Comparison of ENCODE assay signal across 17 mouse cellular contexts in genomic region chr12:7215686-7216085, GRCm38 (mm10).
DNase-seq lines count a peak whose midpoint lies in the region; ATAC-seq lines count a peak whose summit lies in the region.
"Had no signal": no experiment of that assay in that cellular context is flagged by ENCODE, and none has a peak within 500 bp of the region (broad histone marks: within the 10 kb centered on the region; RNA-seq: fewer than 3 reads in every experiment).

No protein-coding gene starts in this region.

- H3K4me1 ChIP-seq in forebrain, embryonic 16.5 days (replicated peaks; ENCODE audit: control insufficient read depth, insufficient read depth, low read length): peaks cover 19% of the 10 kb centered on the region
- H3K4me1 ChIP-seq: hindbrain, embryonic 12.5 days; kidney, embryonic 15.5 days; limb, embryonic 12.5 days; neural tube, embryonic 12.5 days had no signal

- H3K4me2 ChIP-seq in forebrain, embryonic 16.5 days (ENCODE audit: low read length): no peak overlapping the region
- H3K4me2 ChIP-seq: hindbrain, embryonic 12.5 days; kidney, embryonic 15.5 days; limb, embryonic 12.5 days; neural tube, embryonic 12.5 days had no signal

- ATAC-seq in forebrain, embryonic 16.5 days: peak; percentile 80
- ATAC-seq in megakaryocyte progenitor cell, adult 5-6 weeks (replicated peaks; ENCODE audit: poor library complexity): no peak
- ATAC-seq: CD4-positive, CD25-positive, alpha-beta regulatory T cell, adult 4 months had no signal

- H3K4me3 ChIP-seq in forebrain, embryonic 16.5 days (replicated peaks; ENCODE audit: low read length): no peak overlapping the region
- H3K4me3 ChIP-seq: heart, adult 2 months; hindbrain, embryonic 12.5 days; kidney, embryonic 15.5 days; limb, embryonic 12.5 days; neural tube, embryonic 12.5 days had no signal

- no peaks in the 10 kb centered on the region for H3K36me3 ChIP-seq in forebrain, embryonic 16.5 days (ENCODE audit: control insufficient read depth, insufficient read depth)
- H3K36me3 ChIP-seq: hindbrain, embryonic 12.5 days; kidney, embryonic 15.5 days; limb, embryonic 12.5 days; neural tube, embryonic 12.5 days had no signal

- peak; percentile 31 to 49 for DNase-seq in frontal cortex, postnatal 36 days (ENCODE audit: low spot score in 2 of 2)
- no peak for DNase-seq in frontal cortex, postnatal 14 days (ENCODE audit: low spot score in 2 of 2)
- peak; percentile 25 to 42 for DNase-seq in cerebellum, postnatal 10 days
- DNase-seq in right cerebral cortex, postnatal 25 days: peak; percentile 24
- DNase-seq in embryo, embryonic 9.5 days (ENCODE audit: extremely low spot score): no peak
- DNase-seq: adrenal gland, postnatal 14 days; gastrocnemius, postnatal 10 days; heart, adult 2 months; lung, postnatal 10 days had no signal

- no peaks in the 10 kb centered on the region for H3K9me3 ChIP-seq in forebrain, embryonic 16.5 days (ENCODE audit: control insufficient read depth, low read length)
- H3K9me3 ChIP-seq: hindbrain, embryonic 12.5 days; kidney, embryonic 15.5 days; limb, embryonic 12.5 days; neural tube, embryonic 12.5 days had no signal

- H3K9ac ChIP-seq in forebrain, embryonic 16.5 days (replicated peaks; ENCODE audit: low read depth, low read length): no peak overlapping the region
- H3K9ac ChIP-seq: hindbrain, embryonic 12.5 days; kidney, embryonic 15.5 days; limb, embryonic 12.5 days; liver, embryonic 14.5 days; neural tube, embryonic 12.5 days had no signal

- H3K27ac ChIP-seq in forebrain, embryonic 16.5 days (ENCODE audit: low read length): peak overlapping the region; percentile 67
- H3K27ac ChIP-seq: heart, adult 2 months; hindbrain, embryonic 12.5 days; kidney, embryonic 15.5 days; limb, embryonic 12.5 days; liver, embryonic 14.5 days; neural tube, embryonic 12.5 days had no signal

- no peaks in the 10 kb centered on the region for H3K27me3 ChIP-seq in forebrain, embryonic 16.5 days (replicated peaks; ENCODE audit: control insufficient read depth, insufficient read depth, low read length)
- H3K27me3 ChIP-seq: hindbrain, embryonic 12.5 days; kidney, embryonic 15.5 days; limb, embryonic 12.5 days; neural tube, embryonic 12.5 days had no signal

- 41% methylated on average over 6 of the region's 6 CpGs for WGBS in forebrain, embryonic 16.5 days

Comparison
In these comparisons a context has a peak if more than half of its experiments do, and no peak if none do; other contexts are left out.
1. DNase-seq: peak in frontal cortex, postnatal 36 days (2 of 2), cerebellum, postnatal 10 days (2 of 2) and right cerebral cortex, postnatal 25 days (single experiment); none in frontal cortex, postnatal 14 days (0 of 2) and embryo, embryonic 9.5 days (single experiment).